Mouse (Mus musculus): Measurements from ENCODE around the gene Hsd17b11. TPM values are rescaled to one million over a fixed set of nuclear protein-coding genes. Genes with fewer than 3 reads are reported as not detected.

Hsd17b11 gene
- polyA plus RNA-seq, 1 experiment from 2014 or later = 2.7 TPM

DNA sequence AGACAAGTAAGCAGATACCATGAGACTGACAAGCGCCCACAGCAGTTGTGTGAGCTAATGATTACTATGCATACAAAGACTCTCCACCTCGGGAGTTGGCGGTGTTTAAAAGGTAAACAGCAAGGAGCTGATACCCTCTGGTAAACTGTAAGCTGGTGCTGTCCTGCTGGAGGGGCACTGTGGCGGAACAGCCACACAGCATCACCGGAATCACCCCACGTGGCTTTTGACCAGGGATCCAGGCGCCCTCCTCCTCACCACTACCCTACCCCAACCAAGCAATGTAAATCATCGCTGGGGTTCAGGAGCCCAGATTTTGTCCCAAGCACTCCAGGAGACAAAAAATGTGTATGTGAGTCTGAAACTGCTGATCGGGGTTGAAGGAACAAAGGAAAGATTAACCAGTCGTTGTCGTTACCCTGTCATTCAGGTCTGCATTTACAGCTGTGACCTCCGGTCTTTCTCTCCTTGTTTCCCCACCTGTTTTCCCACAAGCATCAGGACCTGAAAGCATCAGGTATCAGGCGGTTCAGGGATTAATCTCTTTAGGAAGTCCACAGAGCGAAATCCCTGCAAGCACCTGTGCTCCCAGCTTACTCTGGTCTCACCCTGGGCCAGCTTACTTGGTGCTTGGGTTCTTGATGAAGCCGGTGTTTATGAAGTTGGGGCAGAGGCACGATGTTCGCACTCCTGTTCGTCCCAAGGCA is 19.0 kb downstream of the Hsd17b11 start:
- Histone ChIP-seq H3K27me3 (peaks cover 8% of the 10 kb centered on the region; the same call in 1 of the 2 replicates), H3K4me1 (replicated peaks) (0 out of 2 replicates have a peak, but pooled peaks cover 5% of the 10 kb centered on the region), H3K4me2 (peak overlapping the region; percentile 33), H3K9me3 (no peaks in the 10 kb centered on the region), H3K4me3 (no peak overlapping the region), H3K36me3 (no peaks in the 10 kb centered on the region), H3K9ac (peak overlapping the region; percentile 32), H3K27ac (replicated peaks) (no peak overlapping the region)
- ATAC-seq (ENCODE audit: low read depth) = no peak
- WGBS = 30% methylated on average over 18 of the region's 18 CpGs

DNA sequence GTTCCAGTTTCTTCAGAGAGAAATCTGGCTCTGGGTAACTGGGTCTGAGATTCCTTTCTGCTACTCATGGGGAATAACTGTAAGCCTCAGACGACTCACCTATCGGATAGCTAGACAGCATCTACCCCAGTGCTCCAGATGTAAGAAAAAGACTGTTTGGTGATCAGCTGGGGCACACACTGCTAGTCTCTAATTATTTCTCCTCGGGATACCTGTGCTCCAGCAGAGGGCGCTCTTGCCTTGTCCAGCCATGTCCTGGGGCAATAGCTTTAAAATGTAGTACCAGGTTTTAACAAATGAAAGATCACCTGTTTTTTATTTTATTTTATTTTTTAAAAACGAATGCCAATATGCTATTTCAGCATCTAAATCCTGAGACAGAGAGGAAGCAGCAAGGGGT is 22.0 kb downstream of the Hsd17b11 start:
- Histone ChIP-seq H3K9me3 (no peaks in the 10 kb centered on the region), H3K9ac (no peak overlapping the region), H3K36me3 (no peaks in the 10 kb centered on the region), H3K4me2 (no peak overlapping the region), H3K4me1 (replicated peaks) (0 out of 2 replicates have a peak, but pooled peaks cover 5% of the 10 kb centered on the region), H3K27me3 (peaks cover 8% of the 10 kb centered on the region; the same call in 1 of the 2 replicates), H3K27ac (replicated peaks) (no peak overlapping the region), H3K4me3 (no peak overlapping the region)
- WGBS = 8% methylated on average over 5 of the region's 5 CpGs
- ATAC-seq (ENCODE audit: low read depth) = peak; percentile 32; the same call in 1 of the 2 replicates

DNA sequence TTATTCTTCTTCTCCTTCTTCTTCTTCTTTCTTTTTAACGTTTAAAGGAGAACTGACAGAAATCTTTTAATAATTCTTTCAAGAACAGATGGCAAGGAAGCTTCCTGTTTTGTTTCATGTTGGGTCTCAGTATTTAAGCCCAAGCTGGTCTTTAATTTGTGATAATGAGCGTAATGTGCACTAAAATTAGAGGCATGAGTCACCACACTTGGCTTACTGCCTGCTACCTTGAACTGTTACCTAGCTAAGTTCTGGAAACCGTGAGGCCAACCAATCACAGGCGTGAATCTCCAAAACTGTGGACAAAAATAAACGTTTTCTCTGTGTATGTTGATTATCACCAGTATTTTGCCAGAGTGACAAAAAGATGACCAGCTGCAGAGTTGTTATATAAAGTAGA is 23.0 kb downstream of the Hsd17b11 start:
- peaks cover 8% of the 10 kb centered on the region; the same call in 1 of the 2 replicates for H3K27me3 ChIP-seq
- WGBS = 80% methylated on average over 5 of the region's 5 CpGs
- H3K27ac ChIP-seq (replicated peaks) = no peak overlapping the region
- H3K9me3 ChIP-seq = no peaks in the 10 kb centered on the region
- no peak overlapping the region for H3K9ac ChIP-seq
- H3K4me1 ChIP-seq (replicated peaks) = 0 out of 2 replicates have a peak, but pooled peaks cover 5% of the 10 kb centered on the region
- H3K4me2 ChIP-seq = no peak overlapping the region
- ATAC-seq (ENCODE audit: low read depth) = no peak
- H3K4me3 ChIP-seq = no peak overlapping the region
- no peaks in the 10 kb centered on the region for H3K36me3 ChIP-seq

- H3K36me3 ChIP-seq = no peaks in the 10 kb centered on the region
- ATAC-seq (ENCODE audit: low read depth) = no peak
- H3K4me1 ChIP-seq (replicated peaks) = no peaks in the 10 kb centered on the region
- no peak overlapping the region for H3K4me2 ChIP-seq
- no peak overlapping the region for H3K27ac ChIP-seq (replicated peaks)
- no peak overlapping the region for H3K9ac ChIP-seq
- no peak overlapping the region for H3K4me3 ChIP-seq
- WGBS = 59% methylated on average over 3 of the region's 3 CpGs
- H3K9me3 ChIP-seq = no peaks in the 10 kb centered on the region
- no peaks in the 10 kb centered on the region for H3K27me3 ChIP-seq
Measured at GRCm38 (mm10) chr5:103995181-103995580, 26.5 kb downstream of the Hsd17b11 start.

DNA sequence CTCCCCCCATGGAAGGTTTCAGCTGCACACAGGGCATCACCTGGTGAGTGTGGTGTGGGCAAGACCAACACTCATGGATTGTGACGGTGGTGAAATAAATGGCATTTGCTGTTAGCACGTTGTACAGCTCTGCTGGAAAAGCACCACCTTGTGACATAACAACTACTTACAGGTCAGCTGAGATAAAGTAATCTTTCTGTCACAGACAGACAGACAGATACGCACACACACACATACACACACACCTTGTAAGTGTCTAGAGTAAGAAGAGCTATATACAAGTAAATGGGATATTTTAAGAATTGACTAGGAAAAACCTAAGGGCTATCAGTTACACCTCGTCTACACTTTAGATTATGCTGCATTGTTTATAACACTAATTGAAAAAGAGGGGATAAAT is 27.1 kb downstream of the Hsd17b11 start:
- no peak overlapping the region for H3K9ac ChIP-seq
- H3K4me3 ChIP-seq = no peak overlapping the region
- H3K27me3 ChIP-seq = no peaks in the 10 kb centered on the region
- no peaks in the 10 kb centered on the region for H3K36me3 ChIP-seq
- H3K27ac ChIP-seq (replicated peaks) = no peak overlapping the region
- H3K4me2 ChIP-seq = no peak overlapping the region
- no peak for ATAC-seq (ENCODE audit: low read depth)
- no peaks in the 10 kb centered on the region for H3K9me3 ChIP-seq
- H3K4me1 ChIP-seq (replicated peaks) = no peaks in the 10 kb centered on the region
- 92% methylated on average over 4 of the region's 4 CpGs for WGBS

- WGBS = 75% methylated on average over 1 of the region's 1 CpGs
- H3K27ac ChIP-seq (replicated peaks) = no peak overlapping the region
- no peak for ATAC-seq (ENCODE audit: low read depth)
Measured at GRCm38 (mm10) chr5:103993601-103994000, 28.1 kb downstream of the Hsd17b11 start.

DNA sequence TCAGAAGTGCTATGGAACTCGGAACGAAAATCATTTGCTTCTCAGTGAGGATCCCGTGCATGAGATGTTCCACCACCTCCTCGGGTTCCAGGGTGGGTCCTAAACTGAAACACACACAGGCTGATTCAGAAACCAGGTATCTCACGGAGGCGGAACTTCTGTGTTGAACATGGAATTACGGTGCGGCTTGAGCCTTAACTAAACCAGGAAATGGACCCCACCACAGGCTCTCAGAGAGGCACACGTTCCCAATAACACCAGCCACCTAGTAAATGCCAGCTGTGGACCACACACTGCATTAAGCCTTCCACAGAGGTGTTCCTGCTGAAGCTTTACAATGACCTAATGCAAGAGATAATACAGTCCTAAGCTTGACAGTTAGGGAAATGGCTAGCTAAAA is 28.9 kb downstream of the Hsd17b11 start:
- H3K9ac ChIP-seq = no peak overlapping the region

More at GRCm38 (mm10) chr5:103993601-103994000, 28.1 kb downstream of the Hsd17b11 start:
- Histone ChIP-seq H3K4me1 (replicated peaks) (no peaks in the 10 kb centered on the region), H3K36me3 (no peaks in the 10 kb centered on the region), H3K27me3 (no peaks in the 10 kb centered on the region), H3K9me3 (no peaks in the 10 kb centered on the region), H3K4me3 (no peak overlapping the region), H3K4me2 (no peak overlapping the region), H3K9ac (no peak overlapping the region)

DNA sequence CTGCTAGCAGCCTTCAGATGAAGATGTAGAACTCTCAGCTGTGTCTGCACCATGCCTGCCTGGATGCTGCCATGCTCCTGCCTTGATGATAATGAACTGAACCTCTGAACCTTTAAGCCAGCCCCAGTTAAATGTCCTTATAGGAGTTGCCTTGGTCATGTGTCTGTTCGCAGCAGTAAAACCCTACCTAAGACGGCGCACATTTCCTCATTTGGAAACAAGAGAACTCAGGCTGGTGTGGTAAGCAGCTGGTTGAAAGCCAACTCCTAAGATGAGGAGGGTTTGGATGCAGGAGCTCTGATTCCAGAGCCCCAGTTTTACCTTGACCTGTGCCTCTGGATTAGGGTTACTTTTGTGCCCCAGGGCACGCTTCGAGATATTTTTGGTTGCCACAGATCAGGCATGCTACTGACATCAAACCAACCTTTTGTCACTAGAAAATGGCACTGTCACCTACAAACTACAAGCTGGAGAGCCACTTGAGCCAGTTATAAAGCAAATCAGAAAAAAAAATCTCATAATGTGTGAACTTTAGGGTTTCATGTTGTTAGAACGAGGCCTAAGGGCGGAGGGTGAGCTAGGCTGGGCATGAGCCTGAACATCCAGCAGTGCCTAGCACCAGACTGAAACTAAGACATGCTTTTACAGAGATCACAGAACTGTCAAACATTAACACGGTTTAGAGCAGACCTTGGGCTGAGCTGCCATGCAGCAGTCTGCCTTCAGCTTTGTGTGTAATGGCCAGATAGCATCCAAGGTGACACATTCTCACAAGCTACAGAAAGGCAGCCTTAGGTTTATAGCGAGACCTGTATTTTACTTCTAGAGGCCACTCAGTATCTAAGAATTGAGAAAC is 40.8 kb downstream of the Hsd17b11 start:
- WGBS = 92% methylated on average over 9 of the region's 9 CpGs
- no peaks in the 10 kb centered on the region for H3K4me1 ChIP-seq (replicated peaks)
- no peaks in the 10 kb centered on the region for H3K36me3 ChIP-seq
- no peak overlapping the region for H3K4me3 ChIP-seq
- no peak overlapping the region for H3K9ac ChIP-seq
- no peak for ATAC-seq (ENCODE audit: low read depth)
- H3K4me2 ChIP-seq = no peak overlapping the region
- no peaks in the 10 kb centered on the region for H3K27me3 ChIP-seq
- H3K27ac ChIP-seq (replicated peaks) = no peak overlapping the region
- H3K9me3 ChIP-seq = no peaks in the 10 kb centered on the region

More for the DNA sequence above, 28.9 kb downstream of the Hsd17b11 start:
- no peaks in the 10 kb centered on the region for H3K4me1 ChIP-seq (replicated peaks)
- 91% methylated on average over 9 of the region's 9 CpGs for WGBS
- no peaks in the 10 kb centered on the region for H3K36me3 ChIP-seq
- no peak for ATAC-seq (ENCODE audit: low read depth)
- H3K27me3 ChIP-seq = no peaks in the 10 kb centered on the region
- H3K4me3 ChIP-seq = no peak overlapping the region
- no peak overlapping the region for H3K4me2 ChIP-seq
- no peaks in the 10 kb centered on the region for H3K9me3 ChIP-seq
- no peak overlapping the region for H3K27ac ChIP-seq (replicated peaks)

DNA sequence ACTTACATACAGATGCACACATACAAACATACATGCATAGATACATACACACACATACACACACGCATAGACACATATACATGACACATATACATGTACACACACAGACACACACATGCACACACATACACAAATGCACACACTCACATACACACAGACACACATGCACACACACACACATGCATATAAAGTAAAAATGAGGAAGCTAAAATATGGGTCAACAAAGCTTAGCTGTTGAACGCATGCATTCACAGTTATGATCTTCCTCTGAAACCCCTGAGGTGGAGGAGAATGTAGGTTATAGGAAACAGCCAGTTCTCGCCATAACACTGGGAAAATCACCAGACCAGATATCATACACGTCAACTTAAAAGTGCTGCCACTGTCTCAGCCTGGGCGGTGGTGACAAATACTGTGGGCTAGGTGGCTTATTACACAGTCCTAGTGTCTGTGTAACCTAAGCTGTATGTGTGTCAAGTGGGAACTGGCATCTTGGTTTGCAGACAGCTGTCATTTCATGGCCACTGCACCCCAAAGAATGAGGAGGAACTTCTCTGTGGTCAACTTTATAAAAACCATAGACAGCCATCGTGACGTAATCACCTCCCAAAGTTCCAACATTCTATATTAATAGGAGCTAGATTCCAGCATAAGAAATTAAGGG is 43.7 kb downstream of the Hsd17b11 start:
- ATAC-seq (ENCODE audit: low read depth) = no peak
- H3K27me3 ChIP-seq = no peaks in the 10 kb centered on the region
- no peaks in the 10 kb centered on the region for H3K9me3 ChIP-seq
- no peaks in the 10 kb centered on the region for H3K4me1 ChIP-seq (replicated peaks)
- no peak overlapping the region for H3K9ac ChIP-seq
- no peaks in the 10 kb centered on the region for H3K36me3 ChIP-seq
- H3K4me2 ChIP-seq = no peak overlapping the region
- H3K27ac ChIP-seq (replicated peaks) = no peak overlapping the region
- 92% methylated on average over 7 of the region's 7 CpGs for WGBS
- no peak overlapping the region for H3K4me3 ChIP-seq

GRCm38 (mm10) chr5:103977297-103977696 is 44.4 kb downstream of the Hsd17b11 start, which contains the start of gene Hsd17b13:
Gene Hsd17b13, minus strand, starts transcription at chr5:103977410.
- Histone ChIP-seq H3K27me3 (no peaks in the 10 kb centered on the region), H3K4me1 (replicated peaks) (no peaks in the 10 kb centered on the region), H3K9me3 (no peaks in the 10 kb centered on the region), H3K27ac (replicated peaks) (no peak within 1 kb of the TSS), H3K36me3 (no peaks in the 10 kb centered on the region), H3K4me2 (no peak within 1 kb of the TSS), H3K9ac (no peak within 1 kb of the TSS), H3K4me3 (no peak within 1 kb of the TSS)
- 93% methylated on average over 4 of the region's 4 CpGs for WGBS
- ATAC-seq (ENCODE audit: low read depth) = no peak

- Histone ChIP-seq H3K27me3 (no peaks in the 10 kb centered on the region), H3K4me1 (replicated peaks) (no peaks in the 10 kb centered on the region), H3K9ac (no peak overlapping the region), H3K9me3 (no peaks in the 10 kb centered on the region), H3K27ac (replicated peaks) (no peak overlapping the region), H3K36me3 (no peaks in the 10 kb centered on the region), H3K4me3 (no peak overlapping the region), H3K4me2 (no peak overlapping the region)
- no peak for ATAC-seq (ENCODE audit: low read depth)
- 85% methylated on average over 7 of the region's 7 CpGs for WGBS
Measured at GRCm38 (mm10) chr5:103975736-103976135, 46.0 kb downstream of the Hsd17b11 start.

- Histone ChIP-seq H3K27me3 (no peaks in the 10 kb centered on the region), H3K9ac (no peak overlapping the region), H3K4me3 (no peak overlapping the region), H3K9me3 (no peaks in the 10 kb centered on the region), H3K27ac (replicated peaks) (no peak overlapping the region), H3K4me2 (no peak overlapping the region), H3K36me3 (no peaks in the 10 kb centered on the region), H3K4me1 (replicated peaks) (no peaks in the 10 kb centered on the region)
- WGBS = 85% methylated on average over 13 of the region's 13 CpGs
- no peak for ATAC-seq (ENCODE audit: low read depth)
Measured at GRCm38 (mm10) chr5:103972801-103973200, 48.9 kb downstream of the Hsd17b11 start.
